Mouse (Mus musculus) lung, postnatal 14 days (tissue): Measurements from ENCODE around the gene Zfp991.
"Not testable (repeated sequence)": the region's sequence is repeated elsewhere in the genome, so short reads cannot be mapped to it uniquely, and the experiment has no call there.

Experiments used
- DNase-seq: peaks from one replicate; pipeline ENCODE4 v3.0.0; 2021

The Zfp991 gene

DNA sequence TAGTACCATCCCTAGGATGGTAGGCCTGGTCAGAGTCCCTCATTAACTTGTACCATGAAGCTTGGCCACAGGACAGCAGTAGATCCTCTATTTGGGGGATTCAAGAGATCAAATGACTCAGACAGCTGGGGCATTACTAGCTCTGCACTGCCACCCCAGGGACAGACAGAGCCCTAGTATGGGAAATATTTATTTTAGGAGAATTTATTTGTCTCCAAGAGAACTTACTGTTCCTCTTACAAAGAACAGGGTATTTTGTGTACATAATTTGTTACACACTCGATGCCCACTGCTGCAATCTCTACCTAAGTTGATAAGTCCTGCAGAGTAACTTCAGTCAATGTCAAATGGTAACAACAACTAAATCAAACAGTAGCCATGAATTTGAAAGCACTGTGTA, 55.0 kb downstream of the Zfp991 start:
- DNase-seq: not testable (repeated sequence)

DNA sequence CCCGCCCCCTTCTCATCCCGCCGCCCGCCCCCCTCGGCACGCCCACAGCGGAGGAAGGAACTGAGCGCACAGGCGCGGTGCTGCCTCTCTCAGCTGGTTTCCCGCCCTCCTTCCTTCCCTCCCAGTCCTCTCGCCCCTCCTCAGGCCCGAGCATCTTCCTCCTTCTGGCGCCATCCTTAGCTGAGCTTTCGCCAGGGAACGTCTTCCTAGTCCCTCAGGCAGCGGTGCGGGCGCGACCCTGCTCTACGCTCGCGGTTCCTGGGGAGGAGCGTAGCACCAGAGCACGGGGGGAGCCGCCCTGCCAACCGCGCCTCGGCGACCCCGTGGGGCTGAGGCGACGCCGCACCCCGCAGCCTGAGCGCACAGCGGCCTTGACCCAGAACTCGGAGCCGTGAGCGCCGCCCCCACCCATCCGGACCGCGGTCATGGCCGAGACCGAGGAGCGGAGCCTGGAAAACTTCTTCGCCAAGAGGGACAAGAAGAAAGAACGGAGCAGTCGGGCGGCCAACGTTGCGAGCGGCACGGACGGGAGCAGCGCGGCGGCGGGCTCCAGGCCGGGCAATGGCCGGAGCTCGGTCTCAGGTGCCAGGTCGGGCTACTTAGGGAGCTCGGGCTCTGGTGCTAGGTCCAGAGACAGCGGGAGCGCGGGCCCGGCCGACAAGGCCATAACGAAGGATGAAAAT, 55.6 kb downstream of the Zfp991 start:
- DNase-seq: not testable (repeated sequence)

DNA sequence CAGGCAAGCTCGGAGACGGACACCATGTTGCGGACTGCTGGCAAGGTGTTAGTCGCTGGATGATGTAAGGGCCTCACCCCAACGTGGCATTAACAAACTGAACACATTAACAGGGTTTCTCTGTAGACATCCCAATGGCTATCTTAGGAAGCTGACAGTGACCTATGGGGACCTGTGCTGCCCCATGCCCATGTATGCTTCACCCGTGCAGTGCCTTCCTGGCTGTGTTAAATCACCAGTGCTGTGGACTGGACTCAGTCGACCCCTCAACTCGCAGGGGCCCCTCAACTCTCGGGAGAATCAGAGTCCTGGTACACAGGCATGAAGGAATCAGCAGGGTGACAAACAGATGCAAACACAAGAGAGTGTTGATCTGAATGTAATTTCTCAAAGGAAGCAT, 63.3 kb downstream of the Zfp991 start:
- not testable (repeated sequence) for DNase-seq

DNA sequence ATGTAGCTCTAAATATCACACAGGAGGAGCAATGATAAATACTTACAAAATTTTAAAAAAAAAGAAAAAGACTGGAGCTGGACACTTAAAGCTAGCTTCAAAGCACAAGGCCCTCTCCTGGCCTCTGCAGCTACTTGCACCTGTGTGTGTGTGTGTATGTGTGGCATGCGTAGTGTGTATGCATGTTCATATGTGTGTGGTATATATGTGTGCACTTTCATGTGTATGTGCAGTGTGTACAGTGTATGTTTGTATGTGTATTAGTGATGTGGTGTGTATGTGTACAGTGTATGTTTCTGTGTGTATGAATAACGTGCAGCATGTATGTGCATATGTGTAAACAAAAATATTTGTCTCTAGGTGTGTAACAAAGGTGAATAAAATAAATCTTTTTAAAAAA, 65.4 kb downstream of the Zfp991 start:
- not testable (repeated sequence) for DNase-seq

DNA sequence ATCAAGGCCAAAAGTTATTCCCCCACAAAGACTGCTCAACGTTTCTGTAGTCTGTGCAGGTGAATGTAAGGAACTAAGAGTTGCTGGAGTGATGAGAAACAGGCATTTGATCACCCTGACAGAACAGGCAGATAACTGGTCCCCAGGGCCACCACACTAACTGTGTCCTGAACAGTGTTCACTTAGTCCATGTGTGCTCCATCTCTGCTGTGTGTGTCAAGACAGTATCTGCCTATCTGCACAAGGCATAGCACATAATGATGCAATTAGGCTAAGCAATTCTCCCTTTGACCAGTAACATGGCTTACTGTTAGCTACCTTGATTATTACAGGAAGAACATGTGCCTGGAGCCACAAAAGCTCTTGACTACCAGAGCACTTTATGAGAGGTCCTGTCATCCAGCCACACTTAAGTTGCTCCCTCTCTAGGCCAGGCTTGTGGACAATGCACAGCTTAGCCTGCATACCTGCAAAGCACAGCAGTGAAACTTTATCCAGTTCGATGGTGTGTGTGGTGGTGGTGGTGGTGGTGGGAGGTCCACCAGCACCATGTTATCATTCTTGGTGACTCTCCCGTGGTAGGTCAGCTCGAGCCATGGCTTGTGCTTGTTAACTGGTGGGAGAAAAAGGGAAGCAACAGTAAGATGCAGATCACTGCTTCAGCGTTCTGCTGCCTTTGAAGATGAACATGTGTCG, 67.4 kb downstream of the Zfp991 start:
- not testable (repeated sequence) for DNase-seq

DNA sequence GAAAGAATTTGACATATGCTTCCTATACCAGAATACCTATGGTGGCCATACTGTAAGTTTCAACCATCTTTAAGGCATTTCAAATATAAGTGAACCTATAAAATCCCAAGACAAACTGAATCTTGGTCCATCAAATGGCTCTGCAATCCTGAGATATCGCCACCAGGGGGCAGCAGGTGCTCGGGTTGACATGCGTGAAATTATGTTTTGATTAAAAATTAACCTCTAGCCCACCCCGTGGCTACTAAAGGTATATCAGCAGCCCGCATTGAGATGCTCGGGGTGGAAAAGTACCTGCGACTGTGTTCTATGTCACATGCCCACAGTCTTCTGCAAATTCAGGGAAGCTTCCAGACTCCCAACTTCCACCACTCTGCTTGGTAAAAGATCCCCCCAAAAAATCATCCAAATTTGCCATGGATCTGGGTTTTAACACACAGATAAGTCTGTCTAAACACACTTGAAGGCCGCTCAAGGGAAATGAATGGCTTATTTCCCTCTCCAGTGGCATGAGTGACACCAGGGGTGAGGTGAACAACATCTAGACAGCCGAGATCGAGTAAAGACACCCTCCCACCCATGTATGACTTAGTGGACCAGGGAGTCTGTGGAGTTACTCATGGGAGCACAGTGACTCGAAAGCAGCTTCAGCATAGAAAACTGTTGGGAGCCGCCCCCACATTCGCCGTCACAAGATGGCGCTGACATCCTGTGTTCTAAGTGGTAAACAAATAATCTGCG, 70.3 kb downstream of the Zfp991 start:
- not testable (repeated sequence) for DNase-seq

DNA sequence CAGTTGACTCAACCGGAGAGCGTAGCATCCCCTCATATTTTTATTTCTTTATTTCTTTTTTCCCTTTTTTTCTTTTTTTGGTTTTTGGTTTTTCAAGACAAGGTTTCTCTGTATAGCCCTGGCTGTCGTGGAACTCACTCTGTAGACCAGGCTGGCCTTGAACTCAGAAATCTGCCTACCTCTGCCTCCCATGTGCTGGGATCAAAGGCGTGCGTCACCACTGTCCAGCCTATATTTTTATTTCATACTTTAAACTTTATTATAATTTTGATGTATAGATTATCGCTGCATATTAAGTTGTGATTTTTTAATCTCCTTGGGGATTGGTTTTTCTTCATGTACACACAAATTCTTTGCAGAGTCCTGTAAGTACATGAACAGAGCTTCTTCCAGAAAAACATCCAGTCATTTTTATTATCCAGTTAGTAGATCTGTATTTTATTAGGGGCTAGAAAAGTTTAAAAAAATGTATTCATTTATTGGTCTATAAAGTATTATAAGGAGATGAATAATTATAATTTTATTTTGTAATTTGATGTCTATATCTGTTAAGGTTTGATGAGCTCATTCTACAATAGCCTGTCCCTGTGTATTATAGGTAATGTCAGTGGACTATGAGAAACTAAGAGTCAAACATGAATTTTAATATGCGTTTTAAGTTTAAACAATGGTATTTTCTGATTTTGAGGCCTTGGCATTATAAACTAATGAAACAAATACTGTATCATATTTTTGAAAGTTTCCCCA, 80.5 kb downstream of the Zfp991 start:
- not testable (repeated sequence) for DNase-seq

DNA sequence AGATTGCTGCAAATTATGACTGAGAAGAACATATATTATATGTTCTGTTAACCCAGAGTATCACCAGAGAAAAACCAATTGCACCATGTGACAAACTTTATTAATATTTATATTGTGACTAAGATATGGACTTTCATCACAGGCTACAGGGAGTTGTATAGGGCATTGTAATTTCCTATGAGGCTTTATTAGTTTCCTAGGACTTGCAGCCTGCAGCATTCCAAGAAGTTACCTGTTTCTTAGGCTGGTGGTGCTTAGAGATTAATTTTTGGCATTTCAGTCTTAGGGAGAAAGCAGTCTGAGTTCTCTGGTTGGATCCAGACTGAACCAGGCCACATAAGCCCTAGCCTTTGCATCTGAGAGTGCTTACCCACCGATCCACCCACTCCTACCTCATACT, 82.4 kb downstream of the Zfp991 start:
- DNase-seq: not testable (repeated sequence)

DNA sequence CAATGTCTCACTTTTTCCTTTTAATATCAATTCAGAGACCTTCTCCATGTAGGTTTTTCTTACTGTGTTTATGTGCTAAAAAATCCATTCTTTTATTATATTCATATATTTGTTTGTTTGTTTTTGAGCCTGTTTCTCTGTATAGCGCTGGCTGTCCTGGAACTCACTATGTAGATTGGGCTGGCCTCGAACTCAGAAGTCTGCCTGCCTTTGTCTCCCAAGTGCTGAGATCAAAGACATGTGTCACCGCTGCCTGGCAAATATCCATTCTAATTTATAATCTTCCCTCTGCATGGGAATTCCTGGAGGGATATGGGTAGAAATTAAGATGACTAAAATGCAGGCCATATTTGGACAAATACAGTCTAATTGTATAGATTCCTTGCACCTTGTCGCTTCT, 85.8 kb downstream of the Zfp991 start:
- DNase-seq: not testable (repeated sequence)

DNA sequence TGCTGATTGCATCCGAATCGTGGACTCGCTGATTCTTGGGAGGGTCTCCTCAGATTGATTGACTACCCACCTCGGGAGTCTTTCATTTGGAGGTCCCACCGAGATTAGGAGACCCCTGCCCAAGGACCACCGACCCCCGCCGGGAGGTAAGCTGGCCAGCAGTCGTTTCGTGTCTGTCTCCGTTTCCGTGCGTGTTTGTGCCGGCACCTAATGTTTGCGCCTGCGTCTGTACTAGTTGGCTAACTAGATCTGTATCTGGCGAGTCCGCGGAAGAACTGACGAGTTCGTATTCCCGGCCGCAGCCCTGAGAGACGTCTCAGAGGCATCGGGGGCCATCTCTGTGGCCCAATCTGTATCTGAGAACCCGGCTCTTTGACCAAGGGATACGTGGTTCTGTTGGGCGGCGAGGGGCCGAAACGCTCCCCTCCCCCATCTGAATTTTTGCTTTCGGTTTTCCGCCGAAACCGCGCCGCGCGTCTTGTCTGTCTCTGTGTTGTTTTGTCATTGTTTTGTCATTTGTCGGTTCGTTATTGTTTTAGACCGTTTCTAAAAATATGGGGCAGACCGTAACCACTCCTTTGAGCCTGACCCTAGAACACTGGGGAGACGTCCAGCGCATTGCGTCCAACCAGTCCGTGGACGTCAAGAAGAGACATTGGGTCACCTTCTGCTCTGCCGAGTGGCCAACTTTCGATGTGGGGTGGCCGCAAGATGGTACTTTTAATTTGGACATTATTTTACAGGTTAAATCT, 87.7 kb downstream of the Zfp991 start:
- DNase-seq: not testable (repeated sequence)

DNA sequence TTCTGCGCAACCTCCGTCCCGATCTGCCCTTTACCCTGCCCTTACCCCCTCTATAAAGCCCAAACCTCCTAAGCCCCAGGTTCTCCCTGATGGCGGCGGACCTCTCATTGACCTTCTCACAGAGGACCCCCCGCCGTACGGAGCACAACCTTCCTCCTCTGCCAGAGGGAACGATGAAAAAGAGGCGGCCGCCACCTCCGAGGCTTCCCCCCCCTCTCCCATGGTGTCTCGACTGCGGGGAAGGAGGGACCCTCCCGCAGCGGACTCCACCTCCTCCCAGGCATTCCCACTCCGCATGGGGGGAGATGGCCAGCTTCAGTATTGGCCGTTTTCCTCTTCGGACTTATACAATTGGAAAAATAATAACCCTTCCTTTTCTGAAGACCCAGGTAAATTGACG, 88.4 kb downstream of the Zfp991 start:
- DNase-seq: not testable (repeated sequence)

DNA sequence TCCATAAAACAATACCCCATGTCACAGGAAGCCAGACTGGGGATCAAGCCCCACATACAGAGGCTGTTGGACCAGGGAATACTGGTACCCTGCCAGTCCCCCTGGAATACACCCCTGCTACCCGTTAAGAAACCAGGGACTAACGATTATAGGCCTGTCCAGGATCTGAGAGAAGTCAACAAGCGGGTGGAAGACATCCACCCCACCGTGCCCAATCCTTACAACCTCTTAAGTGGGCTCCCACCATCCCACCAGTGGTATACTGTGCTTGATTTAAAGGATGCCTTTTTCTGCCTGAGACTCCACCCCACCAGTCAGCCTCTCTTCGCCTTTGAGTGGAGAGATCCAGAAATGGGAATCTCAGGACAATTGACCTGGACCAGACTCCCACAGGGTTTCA, 90.2 kb downstream of the Zfp991 start:
- not testable (repeated sequence) for DNase-seq

DNA sequence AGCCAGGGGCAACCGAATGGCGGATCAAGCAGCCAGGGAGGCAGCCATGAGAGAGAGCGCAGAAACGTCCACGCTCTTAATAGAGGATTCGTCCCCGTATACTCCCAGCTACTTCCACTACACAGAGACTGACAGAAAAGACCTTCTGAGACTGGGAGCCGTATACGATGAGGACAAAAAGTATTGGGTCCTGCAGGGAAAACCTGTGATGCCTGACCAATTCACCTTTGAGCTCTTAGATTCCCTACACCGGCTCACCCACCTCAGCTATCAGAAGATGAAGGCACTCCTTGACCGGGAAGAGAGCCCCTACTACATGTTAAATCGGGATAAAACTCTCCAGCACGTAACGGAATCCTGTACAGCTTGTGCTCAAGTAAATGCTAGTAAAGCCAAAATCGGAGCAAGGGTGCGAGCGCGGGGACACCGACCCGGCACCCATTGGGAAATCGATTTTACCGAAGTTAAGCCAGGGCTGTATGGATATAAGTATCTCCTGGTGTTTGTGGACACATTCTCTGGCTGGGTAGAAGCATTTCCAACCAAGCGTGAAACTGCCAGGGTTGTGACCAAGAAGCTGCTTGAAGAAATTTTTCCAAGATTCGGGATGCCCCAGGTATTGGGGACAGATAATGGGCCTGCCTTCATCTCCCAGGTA, 92.1 kb downstream of the Zfp991 start:
- not testable (repeated sequence) for DNase-seq

DNA sequence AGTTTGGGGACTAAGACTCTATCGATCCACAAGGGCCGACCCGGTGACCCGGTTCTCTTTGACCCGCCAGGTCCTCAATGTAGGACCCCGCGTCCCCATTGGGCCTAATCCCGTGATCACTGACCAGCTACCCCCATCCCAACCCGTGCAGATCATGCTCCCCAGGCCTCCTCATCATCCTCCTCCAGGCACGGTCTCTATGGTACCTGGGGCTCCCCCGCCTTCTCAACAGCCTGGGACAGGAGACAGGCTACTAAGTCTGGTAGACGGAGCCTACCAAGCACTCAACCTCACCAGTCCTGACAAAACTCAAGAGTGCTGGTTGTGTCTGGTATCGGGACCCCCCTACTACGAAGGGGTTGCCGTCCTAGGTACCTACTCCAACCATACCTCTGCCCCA, 93.8 kb downstream of the Zfp991 start:
- DNase-seq: not testable (repeated sequence)

DNA sequence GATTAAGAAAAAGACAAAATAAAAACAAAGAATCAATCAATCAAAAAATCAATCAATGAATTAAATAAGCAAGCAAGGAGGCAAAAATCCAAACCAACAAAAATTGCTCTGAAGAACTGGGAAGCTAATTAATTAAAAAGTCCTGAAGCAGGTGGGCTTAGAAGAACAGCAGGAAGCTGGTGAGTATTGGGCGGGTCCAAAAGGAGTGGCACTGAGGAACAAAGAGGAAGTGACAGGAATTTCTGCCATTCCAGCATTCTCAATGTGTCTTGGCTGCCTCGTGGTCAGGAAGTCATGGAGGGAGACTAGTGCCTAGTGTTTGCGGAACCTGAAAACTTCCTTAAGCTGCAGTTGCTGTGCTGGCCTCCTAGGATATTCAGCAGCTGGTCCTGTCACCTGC, 98.2 kb downstream of the Zfp991 start:
- not testable (repeated sequence) for DNase-seq
